Mouse (Mus musculus): ENCODE data around the gene B3gnt2. TPM values are rescaled to one million over a fixed set of nuclear protein-coding genes. Genes with fewer than 3 reads are reported as not detected.

Gene B3gnt2
- polyA plus RNA-seq, 1 experiment from 2014 or later: 7.5 TPM

GRCm38 (mm10) chr11:22854571-22854970 lies 6.2 kb downstream of the B3gnt2 start:
- no peak for TF ChIP-seq CTCF (IDR thresholded peaks at IDR 0.05; ENCODE audit: low read depth)
- no peak for DNase-seq
- Histone ChIP-seq H3K27me3 (ENCODE audit: insufficient read depth, low read length) (peaks cover 24% of the 10 kb centered on the region), H3K9ac (no peak overlapping the region), H3K4me2 (no peak overlapping the region), H3K4me3 (ENCODE audit: low read depth, low read length) (no peak overlapping the region), H3K9me3 (ENCODE audit: low read depth, low read length) (no peaks in the 10 kb centered on the region), H3K27ac (ENCODE audit: low read depth) (0 out of 2 replicates have a peak overlapping the region, but pooled peaks have one; percentile 2), H3K4me1 (ENCODE audit: insufficient read depth) (peaks cover 11% of the 10 kb centered on the region), H3K36me3 (ENCODE audit: insufficient read depth) (no peaks in the 10 kb centered on the region)
- ATAC-seq (ENCODE audit: insufficient read depth): no peak
- 67% methylated on average over 4 of the region's 4 CpGs for WGBS

GRCm38 (mm10) chr11:22853477-22854157 lies 7.1 kb downstream of the B3gnt2 start:
- DNase-seq (peak; percentile 33), ATAC-seq (ENCODE audit: insufficient read depth) (no peak)
- peaks cover 17% of the 10 kb centered on the region for H3K27me3 ChIP-seq (ENCODE audit: insufficient read depth, low read length)
- 41% methylated on average over 2 of the region's 2 CpGs for WGBS
- TF ChIP-seq CTCF (IDR thresholded peaks at IDR 0.05; ENCODE audit: low read depth): no peak
- H3K4me2 ChIP-seq: no peak overlapping the region
- H3K36me3 ChIP-seq (ENCODE audit: insufficient read depth): no peaks in the 10 kb centered on the region
- no peak overlapping the region for H3K9ac ChIP-seq
- peaks cover 11% of the 10 kb centered on the region for H3K4me1 ChIP-seq (ENCODE audit: insufficient read depth)
- peak overlapping the region; percentile 42; the same call in 1 of the 2 replicates for H3K27ac ChIP-seq (ENCODE audit: low read depth)
- H3K9me3 ChIP-seq (ENCODE audit: low read depth, low read length): no peaks in the 10 kb centered on the region
- no peak overlapping the region for H3K4me3 ChIP-seq (ENCODE audit: low read depth, low read length)

GRCm38 (mm10) chr11:22852510-22852909 lies 8.3 kb downstream of the B3gnt2 start:
- no peak overlapping the region for H3K4me3 ChIP-seq (ENCODE audit: low read depth, low read length)
- peaks cover 6% of the 10 kb centered on the region; the same call in 1 of the 2 replicates for H3K27me3 ChIP-seq (ENCODE audit: insufficient read depth, low read length)
- peaks cover 14% of the 10 kb centered on the region for H3K4me1 ChIP-seq (ENCODE audit: insufficient read depth)
- H3K4me2 ChIP-seq: no peak overlapping the region
- no peak overlapping the region for H3K9ac ChIP-seq
- no peak for DNase-seq
- H3K9me3 ChIP-seq (ENCODE audit: low read depth, low read length): no peaks in the 10 kb centered on the region
- no peak for ATAC-seq (ENCODE audit: insufficient read depth)
- no peaks in the 10 kb centered on the region for H3K36me3 ChIP-seq (ENCODE audit: insufficient read depth)
- TF ChIP-seq CTCF (IDR thresholded peaks at IDR 0.05; ENCODE audit: low read depth): no peak
- H3K27ac ChIP-seq (ENCODE audit: low read depth): no peak overlapping the region
- WGBS: 56% methylated on average over 1 of the region's 1 CpGs

- no peak for TF ChIP-seq CTCF (IDR thresholded peaks at IDR 0.05; ENCODE audit: low read depth)
- peaks cover 14% of the 10 kb centered on the region for H3K4me1 ChIP-seq (ENCODE audit: insufficient read depth)
These were observed 9.3 kb downstream of the B3gnt2 start for GRCm38 (mm10) chr11:22851416-22851815.

GRCm38 (mm10) chr11:22850077-22850476 lies 10.7 kb downstream of the B3gnt2 start:
- Histone ChIP-seq H3K36me3 (ENCODE audit: insufficient read depth) (no peaks in the 10 kb centered on the region), H3K4me2 (no peak overlapping the region), H3K9me3 (ENCODE audit: low read depth, low read length) (no peaks in the 10 kb centered on the region), H3K9ac (no peak overlapping the region), H3K4me3 (ENCODE audit: low read depth, low read length) (no peak overlapping the region), H3K27ac (ENCODE audit: low read depth) (0 out of 2 replicates have a peak overlapping the region, but pooled peaks have one; percentile 15), H3K27me3 (ENCODE audit: insufficient read depth, low read length) (no peaks in the 10 kb centered on the region), H3K4me1 (ENCODE audit: insufficient read depth) (peaks cover 19% of the 10 kb centered on the region)
- 69% methylated on average over 4 of the region's 4 CpGs for WGBS
- DNase-seq (no peak), ATAC-seq (ENCODE audit: insufficient read depth) (no peak)
- TF ChIP-seq CTCF (IDR thresholded peaks at IDR 0.05; ENCODE audit: low read depth): no peak

More at GRCm38 (mm10) chr11:22851416-22851815, 9.3 kb downstream of the B3gnt2 start:
- Histone ChIP-seq H3K9ac (no peak overlapping the region), H3K27me3 (ENCODE audit: insufficient read depth, low read length) (no peaks in the 10 kb centered on the region), H3K36me3 (ENCODE audit: insufficient read depth) (no peaks in the 10 kb centered on the region), H3K9me3 (ENCODE audit: low read depth, low read length) (no peaks in the 10 kb centered on the region), H3K4me2 (no peak overlapping the region), H3K4me3 (ENCODE audit: low read depth, low read length) (no peak overlapping the region), H3K27ac (ENCODE audit: low read depth) (no peak overlapping the region)
- ATAC-seq (ENCODE audit: insufficient read depth) (no peak), DNase-seq (no peak)
- 47% methylated on average over 4 of the region's 4 CpGs for WGBS

GRCm38 (mm10) chr11:22848649-22849195 lies 12.0 kb downstream of the B3gnt2 start:
- Histone ChIP-seq H3K4me2 (no peak overlapping the region), H3K4me1 (ENCODE audit: insufficient read depth) (peaks cover 19% of the 10 kb centered on the region), H3K36me3 (ENCODE audit: insufficient read depth) (no peaks in the 10 kb centered on the region), H3K9me3 (ENCODE audit: low read depth, low read length) (no peaks in the 10 kb centered on the region), H3K27me3 (ENCODE audit: insufficient read depth, low read length) (no peaks in the 10 kb centered on the region), H3K9ac (no peak overlapping the region), H3K27ac (ENCODE audit: low read depth) (no peak overlapping the region), H3K4me3 (ENCODE audit: low read depth, low read length) (no peak overlapping the region)
- DNase-seq: no peak
- ATAC-seq (ENCODE audit: insufficient read depth): no peak
- 76% methylated on average over 5 of the region's 5 CpGs for WGBS
- no peak for TF ChIP-seq CTCF (IDR thresholded peaks at IDR 0.05; ENCODE audit: low read depth)

All from lung, embryonic 14.5 days (tissue).